Mouse (Mus musculus): ENCODE measurements around the gene Vps26c. TPM values are rescaled to one million over a fixed set of nuclear protein-coding genes. Genes with fewer than 3 reads are reported as not detected.
A peak's percentile ranks its signal among the peaks of the same experiment; 100 is the strongest.
"Not testable (repeated sequence)": the region's sequence is repeated elsewhere in the genome, so short reads cannot be mapped to it uniquely, and the experiment has no call there.

Gene Vps26c
- total RNA-seq, 4 experiments from 2014 or later: 54.3 to 68.1 (median 64.4) TPM

- no peak for DNase-seq
Measured at GRCm38 (mm10) chr16:94545781-94546562, 19.3 kb upstream of the Vps26c start.

GRCm38 (mm10) chr16:94544540-94545105 lies 18.0 kb upstream of the Vps26c start:
- peak; percentile 62 for DNase-seq

DNA sequence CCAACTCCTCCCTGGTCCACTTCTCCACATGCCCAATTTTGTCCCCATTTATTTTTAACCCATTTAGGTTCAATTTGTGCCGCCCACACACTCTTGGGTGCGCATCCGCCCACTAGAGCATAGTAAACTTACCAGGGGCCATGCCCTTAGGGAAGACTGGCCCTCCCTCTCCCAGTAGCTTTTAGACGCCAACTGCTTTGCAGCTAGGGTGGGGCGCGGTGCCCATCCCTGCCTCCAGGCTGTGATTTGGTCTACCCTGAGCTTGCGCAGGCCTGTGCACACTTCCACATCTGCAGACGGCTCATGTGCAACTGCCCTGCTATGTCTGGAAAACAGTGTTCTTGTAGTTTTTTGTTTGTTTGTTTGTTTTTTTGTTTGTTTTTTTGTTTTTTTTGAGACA lies 16.3 kb upstream of the Vps26c start:
- no peak for DNase-seq

- no peak for DNase-seq
Measured at GRCm38 (mm10) chr16:94540140-94540539, 13.5 kb upstream of the Vps26c start.

DNA sequence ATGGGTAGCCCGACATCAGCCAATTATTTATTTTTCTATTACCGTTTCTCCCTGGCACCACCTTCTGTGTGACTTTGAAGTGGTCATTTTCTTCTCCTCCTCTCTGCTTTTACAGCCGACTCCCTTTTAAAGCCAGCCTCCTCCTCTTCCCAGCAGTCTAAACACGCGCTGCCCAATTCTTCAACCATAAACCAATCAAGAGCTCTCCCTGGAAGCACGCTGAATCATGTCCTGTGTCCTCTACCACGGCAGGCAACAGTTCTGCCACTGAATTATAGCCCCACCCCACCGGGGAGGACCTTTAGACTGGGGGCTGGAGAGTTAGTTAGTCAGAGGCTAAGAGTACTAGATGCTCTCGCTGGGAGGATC lies 10.5 kb upstream of the Vps26c start:
- DNase-seq: peak; percentile 57

DNA sequence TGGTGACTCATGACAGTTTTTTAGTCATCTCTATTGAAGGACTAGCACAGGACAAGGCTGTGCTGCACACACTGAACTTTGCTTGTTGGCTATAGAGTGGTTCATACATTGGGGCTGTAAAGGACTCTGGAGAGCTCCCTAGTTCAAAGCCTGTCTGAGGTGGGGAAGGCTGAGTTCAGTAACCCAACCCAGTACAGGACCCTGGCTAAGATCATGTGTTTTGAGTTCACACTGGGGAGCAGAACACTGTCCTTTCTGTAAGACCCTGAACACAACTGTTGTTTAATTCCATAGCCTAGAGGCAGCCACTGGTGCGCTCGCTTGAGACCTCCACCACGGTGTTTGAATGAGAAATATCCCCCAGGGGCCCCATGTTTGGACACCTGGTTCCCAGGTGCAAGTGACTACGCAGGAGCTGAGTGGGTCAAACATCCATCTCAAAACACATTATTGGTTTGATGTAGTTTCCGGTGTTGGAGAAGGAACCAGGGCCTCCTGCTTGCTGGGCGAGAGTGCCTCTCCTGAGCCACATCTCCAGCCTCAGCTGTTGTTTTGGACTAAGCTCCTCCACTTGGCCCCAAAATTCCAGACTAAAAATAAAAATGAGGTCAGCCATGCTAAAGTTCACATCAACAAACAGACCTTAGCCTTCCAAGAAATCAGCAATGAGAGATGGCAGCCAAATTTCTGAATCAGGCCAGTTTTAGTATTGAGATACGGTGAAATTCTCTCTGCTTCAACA lies 10.0 kb upstream of the Vps26c start:
- DNase-seq: no peak

- no peak for DNase-seq
Measured at GRCm38 (mm10) chr16:94535716-94536115, 9.1 kb upstream of the Vps26c start.

- no peak for DNase-seq
Measured at GRCm38 (mm10) chr16:94533679-94534078, 7.0 kb upstream of the Vps26c start.

DNA sequence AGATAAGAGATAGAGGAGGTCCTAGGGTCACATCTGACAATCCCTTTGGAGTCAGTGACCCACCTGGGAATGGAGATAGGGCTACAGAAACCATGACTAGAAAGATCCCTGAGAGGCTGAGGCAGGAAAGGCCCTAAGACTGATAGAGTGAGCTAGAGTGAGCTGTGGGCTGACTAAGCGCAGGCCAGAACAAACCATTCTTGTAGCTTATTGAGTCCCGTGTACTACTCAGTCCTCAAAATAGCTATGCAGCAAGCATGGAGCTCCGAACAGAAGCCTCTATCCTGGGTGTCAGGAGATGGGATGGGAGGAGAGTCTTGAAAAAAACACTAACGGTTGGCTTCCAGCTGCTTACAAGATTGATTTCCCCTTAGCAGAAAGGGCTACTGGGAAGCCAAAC lies 4.6 kb upstream of the Vps26c start:
- DNase-seq: no peak

DNA sequence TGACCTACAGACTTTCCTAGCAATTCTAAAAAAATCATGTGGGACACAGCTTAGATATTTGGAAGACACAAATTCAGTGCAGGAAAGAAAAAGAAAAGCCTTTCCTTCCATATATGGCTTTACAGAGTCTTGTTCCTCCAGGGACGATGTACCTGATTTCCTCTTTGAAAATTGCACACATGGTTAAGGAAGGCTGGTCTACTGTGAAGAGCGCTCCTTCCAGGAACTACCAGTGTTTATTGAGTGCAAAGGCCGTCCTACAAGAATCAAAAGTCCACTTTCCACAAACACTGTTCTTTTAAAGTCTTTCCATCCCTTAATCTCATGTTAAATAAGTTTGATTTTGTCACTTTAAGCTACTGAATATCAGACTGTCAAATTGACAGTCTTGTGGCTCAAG lies 916 bp upstream of the Vps26c start:
- no peak for DNase-seq

DNA sequence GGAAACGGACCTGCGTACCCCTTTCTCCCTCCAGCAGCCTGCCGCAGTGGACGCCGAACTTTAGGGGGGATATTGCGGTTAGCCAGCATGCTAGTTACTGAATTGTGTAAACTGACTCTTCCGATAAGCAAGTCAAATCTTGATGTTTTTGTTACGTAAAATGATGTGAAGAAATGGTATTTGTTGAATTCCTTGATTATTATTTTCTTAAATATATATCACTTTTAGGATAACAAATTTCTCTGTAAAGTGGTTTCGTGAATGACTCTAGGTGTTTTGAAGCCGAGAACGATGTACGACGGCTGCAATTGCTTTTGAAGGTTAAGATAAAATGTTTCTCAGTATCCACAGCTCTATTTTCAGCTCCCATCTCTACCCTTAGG lies 513 bp upstream of the Vps26c start:
- no peak for DNase-seq

DNA sequence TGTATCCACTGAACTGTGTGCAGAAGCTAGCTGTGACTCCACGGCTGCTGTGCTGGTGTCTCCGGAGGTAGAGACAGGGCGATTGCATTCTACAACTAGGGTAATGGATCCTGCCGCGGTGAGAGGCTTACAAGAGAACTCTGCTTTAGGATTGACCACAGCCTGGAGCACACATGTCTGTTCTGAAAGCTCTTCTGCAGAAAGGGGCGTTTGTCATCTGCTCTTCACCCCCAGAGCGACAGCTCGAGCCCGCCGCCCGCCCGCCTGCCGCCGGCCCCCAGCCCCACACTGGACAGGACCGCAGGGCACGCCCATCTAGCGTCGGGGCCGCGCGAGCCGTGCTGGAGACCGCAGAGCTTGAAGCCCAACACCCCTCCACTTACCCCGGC lies 681 bp downstream of the Vps26c start:
- no peak for DNase-seq

GRCm38 (mm10) chr16:94524691-94525090 lies 1.9 kb downstream of the Vps26c start:
- no peak for DNase-seq

DNA sequence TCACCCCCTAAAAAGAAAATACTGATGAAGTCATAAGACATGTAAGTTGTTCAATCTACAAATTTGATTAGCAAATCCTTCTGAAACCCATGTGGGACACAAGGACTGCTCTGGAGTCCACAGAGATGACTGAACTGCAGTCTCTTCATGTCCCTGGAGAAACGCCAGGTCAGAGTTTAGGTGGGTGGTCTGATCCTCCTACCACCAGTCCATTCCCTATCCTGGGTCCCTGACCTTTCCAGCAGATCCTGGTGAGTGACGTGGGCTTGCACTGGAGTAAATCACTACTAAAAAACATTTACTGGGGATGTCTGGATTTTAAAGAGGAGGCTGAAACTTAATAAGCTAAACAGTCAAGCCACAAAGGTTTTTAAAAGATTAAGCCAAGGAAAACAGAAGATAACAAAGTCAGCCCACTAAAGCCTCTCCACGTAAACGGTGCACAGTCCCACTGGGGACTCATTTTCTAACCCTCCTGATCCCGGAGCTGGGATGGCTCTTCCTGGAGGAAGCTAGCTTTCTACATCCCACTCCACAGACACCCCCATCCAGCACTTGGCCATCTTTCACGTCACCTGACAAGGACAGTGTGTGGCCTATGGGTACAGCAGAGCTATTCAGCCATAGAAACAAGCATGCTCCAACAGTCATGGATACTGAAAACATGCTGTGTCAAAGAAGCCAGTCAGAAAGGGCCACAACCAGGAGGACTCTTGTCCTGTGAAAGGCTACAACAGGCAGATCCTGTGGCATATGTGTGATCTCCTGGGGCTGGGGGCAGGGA lies 2.8 kb downstream of the Vps26c start:
- DNase-seq: no peak

DNA sequence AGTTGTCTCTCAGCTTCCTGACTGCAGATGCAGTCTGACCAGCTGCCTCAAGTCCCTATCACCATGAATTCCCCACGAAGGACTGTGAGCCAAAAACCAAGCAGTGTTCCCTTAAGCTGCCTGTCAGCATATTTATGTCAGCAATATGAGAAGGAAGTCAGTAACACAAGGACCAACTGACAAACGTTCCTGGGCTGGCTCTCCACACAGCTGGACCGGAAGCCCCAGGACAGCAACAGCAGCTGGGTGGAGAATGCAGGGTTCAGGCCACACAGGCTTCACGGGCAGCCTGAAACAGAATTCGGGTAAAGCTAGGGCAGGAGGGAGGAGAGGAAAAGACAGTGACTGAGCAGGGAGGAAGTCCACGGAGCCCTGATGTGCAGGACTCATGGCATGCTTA lies 7.6 kb downstream of the Vps26c start:
- no peak for DNase-seq

DNA sequence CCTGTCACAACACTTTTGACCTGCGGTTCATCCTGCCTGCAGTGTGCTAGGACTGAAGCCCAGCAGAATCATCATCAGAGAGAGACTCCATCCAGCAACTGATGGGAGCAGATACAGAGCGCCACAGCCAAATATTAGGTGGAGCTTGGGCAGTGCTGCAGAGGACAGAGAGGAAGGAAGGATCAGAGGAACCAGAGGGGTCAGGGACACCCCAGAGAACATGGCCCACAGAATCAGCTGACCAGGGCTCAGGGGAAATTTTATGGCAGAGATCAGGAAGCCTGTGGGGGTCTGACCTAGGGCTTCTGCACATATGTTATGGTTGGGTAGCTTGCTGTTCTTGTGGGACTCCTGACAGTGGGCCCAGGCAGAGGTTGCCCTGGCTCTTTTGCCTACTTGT lies 9.0 kb downstream of the Vps26c start:
- no peak for DNase-seq

DNA sequence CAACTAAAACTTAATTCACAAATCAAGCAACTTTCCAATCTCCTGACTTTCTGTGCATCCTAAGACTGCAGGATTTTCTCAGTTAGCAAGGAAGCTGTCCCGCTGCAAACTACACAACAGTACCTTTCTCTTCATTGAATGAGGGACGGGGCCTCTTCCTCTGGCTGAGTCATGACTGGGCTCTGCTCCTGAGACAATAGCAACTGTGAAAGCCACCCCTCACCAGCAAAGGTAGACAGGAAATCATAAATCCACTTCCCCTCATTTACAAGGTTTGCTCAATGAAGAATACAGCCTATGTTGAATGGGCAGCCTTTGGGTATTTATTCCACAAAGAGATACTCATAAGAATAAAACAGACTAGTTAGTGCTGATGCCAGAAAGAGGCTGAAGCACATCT lies 16.6 kb downstream of the Vps26c start:
- DNase-seq: no peak

DNA sequence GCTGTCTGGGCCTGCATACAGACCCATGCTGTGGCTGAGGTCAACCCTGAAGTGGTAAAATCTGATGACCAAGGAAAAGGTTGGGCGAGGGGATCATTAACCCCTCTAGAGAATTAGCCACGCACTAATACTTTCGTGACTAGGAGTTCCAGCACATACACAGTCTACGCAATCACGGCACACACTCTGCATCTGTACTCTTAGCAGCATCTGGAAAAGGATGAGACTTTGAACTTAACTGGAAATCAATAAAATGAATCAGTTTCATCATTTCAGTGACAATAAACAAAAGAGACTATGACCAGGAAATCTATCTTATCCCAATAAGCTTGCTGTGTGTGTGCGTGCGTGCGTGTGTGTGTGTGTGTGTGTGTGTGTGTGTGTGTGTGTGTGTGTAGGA lies 17.9 kb downstream of the Vps26c start:
- no peak for DNase-seq

- DNase-seq: peak; percentile 48
Measured at GRCm38 (mm10) chr16:94507071-94507470, 19.6 kb downstream of the Vps26c start.

- DNase-seq: no peak
Measured at GRCm38 (mm10) chr16:94504192-94504591, 22.4 kb downstream of the Vps26c start.

DNA sequence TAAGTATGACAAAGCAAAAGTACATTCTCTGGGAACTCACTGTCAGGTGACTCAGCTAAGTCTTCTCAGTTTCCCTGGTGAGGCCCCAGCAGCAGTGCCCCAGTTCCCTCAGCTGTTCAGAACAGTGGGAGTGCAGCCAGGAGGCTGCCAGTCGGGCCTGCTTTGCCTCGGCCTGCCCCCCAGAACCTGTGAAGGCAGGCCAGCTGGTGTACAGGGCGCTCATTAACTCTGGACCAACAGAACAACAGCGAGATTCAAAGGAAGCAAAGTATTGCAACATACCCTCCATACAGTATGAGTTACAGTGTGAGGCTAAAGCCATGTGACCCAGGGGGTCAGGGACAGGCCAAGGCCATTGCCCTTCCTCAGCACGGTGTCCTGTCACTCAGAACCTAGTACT lies 28.7 kb downstream of the Vps26c start:
- DNase-seq: peak; percentile 46

DNA sequence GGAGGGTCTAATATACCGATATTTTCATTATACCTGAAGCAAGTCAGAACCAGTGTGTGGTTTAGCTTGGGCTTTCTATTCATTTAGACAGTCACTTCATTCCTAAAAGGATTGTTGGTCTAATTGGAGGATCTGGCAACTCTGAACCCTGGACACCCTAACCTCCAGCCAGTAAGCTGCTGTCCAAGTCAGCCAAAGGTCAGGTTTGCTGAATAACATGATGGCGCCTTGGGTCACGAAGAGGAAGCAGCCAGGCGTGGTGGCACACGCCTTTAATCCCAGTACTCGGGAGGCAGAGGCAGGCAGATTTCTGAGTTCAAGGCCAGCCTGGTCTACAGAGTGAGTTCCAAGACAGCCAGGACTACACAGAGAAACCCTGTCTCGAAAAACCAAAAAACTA lies 29.5 kb downstream of the Vps26c start:
- DNase-seq: not testable (repeated sequence)

DNA sequence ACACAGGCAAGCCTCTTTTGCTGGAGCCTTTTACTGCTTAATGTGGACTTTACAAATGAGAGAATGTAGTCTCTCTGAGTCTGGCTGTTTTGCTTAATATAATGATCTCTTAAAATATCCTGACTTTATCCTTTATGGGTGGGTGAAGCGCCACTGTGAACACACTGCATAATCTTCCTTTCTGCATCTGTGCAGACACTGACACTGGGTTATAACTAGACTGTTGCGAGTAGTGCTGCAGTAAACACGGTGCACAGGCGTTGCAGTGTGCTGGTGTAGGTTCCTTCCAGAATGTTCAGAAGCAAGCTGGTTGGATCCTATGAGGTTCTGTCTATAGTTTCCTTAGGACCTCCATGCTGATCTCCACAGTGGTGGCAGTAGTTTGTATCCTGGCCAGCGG lies 37.3 kb downstream of the Vps26c start:
- DNase-seq: no peak

Data from adrenal gland, adult 8-10 months (tissue).